Mouse (Mus musculus) layer of hippocampus, postnatal 14 days (tissue): Measurements from ENCODE around the gene Adam23. TPM values are rescaled to one million over a fixed set of nuclear protein-coding genes. Genes with fewer than 3 reads are reported as not detected.
A peak's percentile ranks its signal among the peaks of the same experiment; 100 is the strongest.

Experiments used
- DNase-seq, 2 experiments: peaks; one replicate each; pipeline ENCODE4 v3.0.0; 2021 to 2022; ENCODE audit warnings: low spot score in 2 of 2, mixed read lengths in 1 of 2
- total RNA-seq, 2 experiments: library from RNA; stranded (reverse); gene quantifications; 2 replicates each; pipeline ENCODE4 v1.2.3; 2021

Gene Adam23
- total RNA-seq, 2 experiments from 2014 or later, result 168 to 180 TPM

- no peak for DNase-seq
Measured at GRCm38 (mm10) chr1:63473696-63474095, 28.0 kb downstream of the Adam23 start.

GRCm38 (mm10) chr1:63478946-63479345 lies 33.3 kb downstream of the Adam23 start:
- DNase-seq, result no peak

DNA sequence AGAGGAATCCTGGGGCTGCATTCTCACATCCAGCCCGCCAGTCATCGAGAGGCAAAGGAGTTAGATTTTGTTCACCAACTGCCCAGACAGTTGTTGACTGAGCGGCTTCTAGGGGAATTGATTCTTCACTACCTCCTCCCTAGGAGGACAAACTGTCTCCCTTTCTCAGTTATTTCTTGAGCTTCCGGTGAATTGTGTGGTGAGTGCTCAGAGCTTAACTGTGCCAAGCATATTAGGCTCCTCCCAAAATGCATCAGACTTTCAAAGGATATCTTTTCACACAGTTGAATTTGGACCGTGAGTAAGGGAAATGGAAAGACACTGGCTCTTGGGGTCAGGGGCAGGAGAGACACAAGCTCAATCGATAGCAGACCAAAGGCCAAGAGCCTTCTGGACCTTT lies 39.0 kb downstream of the Adam23 start:
- no peak for DNase-seq

GRCm38 (mm10) chr1:63486646-63487045 lies 41.0 kb downstream of the Adam23 start:
- DNase-seq, result no peak

GRCm38 (mm10) chr1:63491001-63491400 lies 45.3 kb downstream of the Adam23 start:
- no peak for DNase-seq

GRCm38 (mm10) chr1:63493325-63493724 lies 47.6 kb downstream of the Adam23 start:
- DNase-seq, result no peak

DNA sequence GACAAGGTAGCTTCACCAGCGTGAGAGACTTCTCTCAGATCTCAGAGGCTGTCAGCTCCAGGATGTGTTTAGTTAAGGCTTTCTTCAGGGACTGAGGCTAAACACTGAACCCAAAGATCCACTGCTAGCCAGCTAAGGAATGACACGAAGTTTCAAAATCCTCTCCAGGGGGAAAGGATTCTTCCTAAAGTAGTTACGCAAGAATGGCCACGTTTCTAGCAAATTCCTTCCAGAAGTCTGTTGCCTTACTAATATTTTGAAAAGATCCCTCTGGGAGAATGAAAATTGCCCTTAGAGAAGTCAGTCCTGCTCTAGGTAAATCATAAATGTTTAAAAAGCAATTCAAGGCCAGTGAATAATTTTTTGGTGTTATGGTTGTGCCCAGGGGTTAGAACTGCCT lies 61.7 kb downstream of the Adam23 start:
- no peak for DNase-seq

DNA sequence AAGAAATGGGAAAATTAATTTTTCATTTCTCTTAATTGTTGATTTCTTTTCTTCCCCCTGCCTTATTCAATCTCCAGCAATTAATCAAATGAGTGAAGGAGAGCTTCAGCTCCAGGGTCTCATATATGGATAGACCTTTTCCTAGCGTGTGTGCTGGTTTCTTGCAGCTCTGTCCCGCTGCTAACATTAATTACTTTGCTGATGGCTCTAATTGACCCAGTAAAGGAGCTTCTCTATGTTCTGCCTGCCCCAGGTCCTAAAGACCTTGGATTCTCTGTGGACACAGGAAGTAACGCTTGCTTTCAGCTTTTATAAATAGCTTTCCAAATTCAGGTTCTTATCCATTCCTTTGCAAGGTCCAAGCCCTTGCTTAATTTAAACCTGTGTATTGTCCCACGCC lies 63.1 kb downstream of the Adam23 start:
- no peak for DNase-seq

DNA sequence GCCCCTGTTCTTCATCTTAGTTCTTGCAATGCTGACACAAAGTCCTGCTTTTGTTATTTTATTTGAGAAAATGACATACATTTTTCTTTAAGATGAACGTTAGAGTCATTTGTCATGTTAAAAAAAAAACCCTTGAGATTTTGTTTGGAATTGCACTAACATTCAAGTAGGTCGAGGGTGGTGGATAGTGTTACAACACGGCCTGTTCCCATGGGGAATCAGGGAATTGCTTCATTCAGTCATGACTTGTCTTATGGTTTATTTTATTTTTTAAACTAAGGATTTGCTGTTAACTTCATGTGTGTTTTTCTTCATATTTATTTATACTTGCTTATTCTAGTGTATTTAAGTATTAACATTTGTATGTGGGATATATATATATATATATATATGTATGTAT lies 65.7 kb downstream of the Adam23 start:
- DNase-seq, result no peak

DNA sequence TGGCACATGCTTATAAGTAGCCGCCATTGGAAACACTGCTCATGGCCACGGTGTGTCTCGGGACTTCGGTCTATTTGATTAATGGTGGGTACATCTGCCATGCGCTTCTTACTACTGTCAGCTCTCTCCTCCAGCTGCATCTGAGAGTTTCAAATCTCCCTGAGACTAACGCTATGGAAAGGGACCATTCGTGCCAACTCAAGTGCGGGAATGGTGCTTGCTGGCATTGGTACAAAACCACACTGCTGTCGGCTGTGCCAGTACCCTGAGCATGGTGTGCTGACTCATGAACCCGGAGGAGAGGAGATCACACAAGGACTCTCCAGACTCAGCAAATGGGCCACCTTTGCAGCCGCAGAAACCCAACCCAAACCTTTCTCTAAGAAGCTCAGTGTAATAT lies 72.1 kb downstream of the Adam23 start:
- no peak for DNase-seq

DNA sequence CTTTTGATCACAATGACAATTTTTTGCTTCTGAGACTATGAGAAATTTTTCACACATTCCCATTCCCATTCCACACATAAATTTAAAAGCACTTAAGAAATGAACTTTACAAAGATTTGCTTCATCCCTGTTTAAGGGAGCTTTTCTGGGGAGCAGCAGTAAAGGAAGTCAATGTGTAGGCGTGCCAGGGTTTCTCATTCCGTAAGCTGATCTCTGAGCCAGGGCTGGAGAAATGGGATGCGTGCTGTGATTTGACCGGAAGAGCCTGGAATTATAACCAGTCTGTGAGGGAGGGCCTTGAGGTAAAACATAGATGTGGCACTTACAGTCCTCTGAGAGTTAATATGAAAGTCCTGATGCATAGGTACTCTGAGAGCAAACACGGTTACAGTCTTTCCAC lies 73.1 kb downstream of the Adam23 start:
- DNase-seq, result no peak

DNA sequence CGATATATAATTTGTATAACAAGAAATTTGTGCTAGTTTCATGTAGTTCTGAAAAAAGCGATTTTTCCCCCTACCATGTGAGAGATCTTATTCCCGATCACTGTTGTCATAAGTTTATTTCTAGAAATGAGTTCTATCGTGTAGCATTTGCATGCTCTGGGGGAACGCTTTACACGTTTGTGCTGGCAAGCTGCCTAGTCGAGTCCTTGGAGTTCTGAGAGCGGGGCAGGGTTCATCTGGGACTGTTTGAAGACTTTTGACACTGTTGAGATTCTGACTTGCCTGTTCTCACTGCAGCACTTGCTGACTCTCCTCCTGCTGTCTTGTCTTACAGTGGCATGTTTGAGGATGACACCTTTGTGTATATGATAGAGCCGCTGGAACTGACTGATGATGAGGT lies 84.2 kb downstream of the Adam23 start:
- DNase-seq, result no peak

GRCm38 (mm10) chr1:63534271-63534827 lies 88.7 kb downstream of the Adam23 start:
- DNase-seq, result no peak

- no peak for DNase-seq
Measured at GRCm38 (mm10) chr1:63539884-63540613, 94.4 kb downstream of the Adam23 start.

DNA sequence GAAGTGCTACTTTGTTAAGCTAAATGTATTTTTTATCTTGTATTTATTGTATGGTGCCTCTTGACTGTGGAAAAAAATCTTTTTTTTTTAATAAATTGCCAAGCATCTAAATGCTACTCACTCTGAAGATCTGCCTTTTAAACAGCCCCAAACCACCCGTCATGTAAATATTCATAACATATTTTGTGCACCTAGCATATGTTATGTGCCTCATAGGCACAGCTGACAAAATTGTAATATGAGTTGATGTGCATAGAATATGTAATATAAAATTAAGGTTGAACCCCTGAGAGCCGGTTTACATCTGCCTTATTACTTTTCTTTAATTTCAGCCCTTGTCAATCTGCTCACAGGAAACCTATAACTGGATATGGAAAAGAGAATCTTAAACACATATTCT lies 98.4 kb downstream of the Adam23 start:
- no peak for DNase-seq

- DNase-seq, result no peak
Measured at GRCm38 (mm10) chr1:63553039-63553438, 107.3 kb downstream of the Adam23 start.

GRCm38 (mm10) chr1:63561772-63562520 lies 116.3 kb downstream of the Adam23 start:
- peak in 1 of 2 experiments; percentile 10 for DNase-seq

- DNase-seq, result no peak
Measured at GRCm38 (mm10) chr1:63563928-63564327, 118.2 kb downstream of the Adam23 start.

GRCm38 (mm10) chr1:63566501-63566900 lies 120.8 kb downstream of the Adam23 start:
- no peak for DNase-seq

DNA sequence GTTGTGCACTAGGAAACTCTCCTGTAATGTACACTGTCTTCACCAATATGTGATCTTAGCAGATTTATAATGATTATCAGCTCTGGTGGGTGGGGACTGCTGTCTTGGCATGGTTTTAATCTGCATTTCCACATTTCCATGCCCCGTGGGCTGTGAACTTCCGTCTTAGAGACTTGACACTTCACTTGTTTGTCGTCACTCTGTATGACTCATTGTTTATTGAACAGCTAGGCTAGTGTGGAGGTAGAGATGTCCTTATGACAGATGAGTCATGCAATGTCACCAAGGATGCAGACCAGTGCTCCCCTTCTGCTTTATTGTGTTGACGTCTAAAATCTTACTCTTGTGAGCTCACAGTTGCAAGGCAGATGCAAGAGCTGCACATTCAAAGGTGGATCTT lies 121.3 kb downstream of the Adam23 start:
- no peak for DNase-seq

DNA sequence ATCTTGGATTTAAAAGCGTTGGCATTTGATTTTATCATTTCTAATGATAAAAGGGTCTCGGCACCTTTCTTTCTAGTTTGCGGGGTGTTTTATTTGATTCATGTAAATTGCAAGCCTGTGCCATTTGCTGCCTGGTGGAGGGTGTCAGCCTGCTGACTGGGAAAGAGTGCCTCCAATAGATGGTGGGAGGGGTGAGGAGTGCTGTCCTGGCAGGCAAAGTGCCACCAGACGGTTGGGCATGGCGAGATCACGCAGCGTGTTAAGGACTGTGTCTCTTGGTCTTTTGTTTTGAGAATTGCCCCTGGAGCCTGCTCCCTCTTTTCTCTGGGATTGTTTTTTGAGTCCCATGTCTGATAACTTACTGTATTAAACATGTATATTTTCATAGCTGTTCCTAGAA lies 126.5 kb downstream of the Adam23 start:
- peak in 1 of 2 experiments; percentile 30 for DNase-seq

- no peak for DNase-seq
Measured at GRCm38 (mm10) chr1:63573432-63573831, 127.7 kb downstream of the Adam23 start.
